Mouse (Mus musculus) testis, adult 2 months (tissue): ENCODE data around the gene Aagab. TPM values are rescaled to one million over a fixed set of nuclear protein-coding genes. Genes with fewer than 3 reads are reported as not detected.

Experiments used
- H3K27ac ChIP-seq: fragments of 200-500 bp; 2 replicates; pipeline ENCODE4 v1.5.1; 2012; ENCODE audit warnings: low read depth, low read length; ENCODE audit not compliant: control insufficient read depth, insufficient read depth
- H3K27me3 ChIP-seq: fragments of 200-500 bp; 2 replicates; pipeline ENCODE4 v1.6.1; 2012; ENCODE audit warnings: mild to moderate bottlenecking, low read length, moderate library complexity; ENCODE audit not compliant: control insufficient read depth, insufficient read depth
- H3K36me3 ChIP-seq: fragments of 200-500 bp; 2 replicates; pipeline ENCODE4 v1.6.1; 2012; ENCODE audit warnings: mild to moderate bottlenecking, low read length; ENCODE audit not compliant: control insufficient read depth, insufficient read depth
- H3K4me1 ChIP-seq: fragments of 200-500 bp; 2 replicates; pipeline ENCODE4 v1.6.1; 2012; ENCODE audit warnings: low read length; ENCODE audit not compliant: control insufficient read depth, insufficient read depth
- H3K4me3 ChIP-seq: fragments of 200-500 bp; 2 replicates; pipeline ENCODE4 v1.5.1; 2012; ENCODE audit warnings: low read depth, mild to moderate bottlenecking, low read length, moderate library complexity, mixed read lengths; ENCODE audit not compliant: control insufficient read depth
- CTCF ChIP-seq: fragments of 200-500 bp; IDR thresholded peaks from 2 replicates; pipeline ENCODE4 v1.5.1; 2012; ENCODE audit warnings: low read depth, mild to moderate bottlenecking, inconsistent platforms, low read length, moderate library complexity; ENCODE audit not compliant: control insufficient read depth, insufficient read depth, insufficient replicate concordance
- POLR2A ChIP-seq: fragments of 200-500 bp; IDR thresholded peaks from 2 replicates; pipeline ENCODE4 v1.6.1; 2012; ENCODE audit warnings: low read depth, mild to moderate bottlenecking, inconsistent platforms, low read length, moderate library complexity; ENCODE audit not compliant: control insufficient read depth
- polyA plus RNA-seq: library from polyadenylated mRNA; depleted of rRNA; stranded (reverse); fragments of >200 nt; gene quantifications from 2 replicates; pipeline ENCODE4 v1.2.3, GENCODE M21; 2012

The Aagab gene
- polyA plus RNA-seq, 1 experiment = 12.2 TPM

- no peaks in the 10 kb centered on the region for H3K27me3 ChIP-seq
- no peak overlapping the region for H3K4me3 ChIP-seq
- H3K36me3 ChIP-seq = no peaks in the 10 kb centered on the region
- no peak for TF ChIP-seq POLR2A
- no peak for TF ChIP-seq CTCF
- H3K27ac ChIP-seq = no peak overlapping the region
- H3K4me1 ChIP-seq = no peaks in the 10 kb centered on the region; the same call in 1 of the 2 replicates
Measured at GRCm38 (mm10) chr9:63664792-63665646, 62.6 kb downstream of the Aagab start.

GRCm38 (mm10) chr9:63666612-63667372 lies 64.3 kb downstream of the Aagab start:
- Histone ChIP-seq H3K4me1 (no peaks in the 10 kb centered on the region; the same call in 1 of the 2 replicates), H3K36me3 (no peaks in the 10 kb centered on the region), H3K27ac (no peak overlapping the region), H3K27me3 (no peaks in the 10 kb centered on the region), H3K4me3 (no peak overlapping the region)
- TF ChIP-seq POLR2A = no peak
- TF ChIP-seq CTCF = no peak

- Histone ChIP-seq H3K36me3 (no peaks in the 10 kb centered on the region), H3K27ac (no peak overlapping the region), H3K4me1 (no peaks in the 10 kb centered on the region; the same call in 1 of the 2 replicates), H3K4me3 (no peak overlapping the region), H3K27me3 (no peaks in the 10 kb centered on the region)
- TF ChIP-seq CTCF (no peak), POLR2A (no peak)
Measured at GRCm38 (mm10) chr9:63667373-63667724, 64.9 kb downstream of the Aagab start.

- Histone ChIP-seq H3K27ac (no peak overlapping the region), H3K4me3 (no peak overlapping the region), H3K4me1 (no peaks in the 10 kb centered on the region; the same call in 1 of the 2 replicates), H3K36me3 (no peaks in the 10 kb centered on the region), H3K27me3 (no peaks in the 10 kb centered on the region)
- no peak for TF ChIP-seq CTCF
- no peak for TF ChIP-seq POLR2A
Measured at GRCm38 (mm10) chr9:63668621-63669020, 66.2 kb downstream of the Aagab start.

GRCm38 (mm10) chr9:63669816-63670215 lies 67.4 kb downstream of the Aagab start:
- Histone ChIP-seq H3K36me3 (no peaks in the 10 kb centered on the region), H3K4me3 (no peak overlapping the region), H3K27me3 (no peaks in the 10 kb centered on the region), H3K27ac (no peak overlapping the region), H3K4me1 (no peaks in the 10 kb centered on the region; the same call in 1 of the 2 replicates)
- no peak for TF ChIP-seq CTCF
- no peak for TF ChIP-seq POLR2A

GRCm38 (mm10) chr9:63672797-63673493 lies 70.5 kb downstream of the Aagab start:
- Histone ChIP-seq H3K27ac (no peak overlapping the region), H3K4me3 (no peak overlapping the region), H3K4me1 (no peaks in the 10 kb centered on the region), H3K36me3 (no peaks in the 10 kb centered on the region), H3K27me3 (no peaks in the 10 kb centered on the region)
- TF ChIP-seq CTCF (no peak), POLR2A (no peak)

GRCm38 (mm10) chr9:63673494-63673805 lies 71.0 kb downstream of the Aagab start:
- Histone ChIP-seq H3K36me3 (no peaks in the 10 kb centered on the region), H3K4me1 (no peaks in the 10 kb centered on the region), H3K27ac (no peak overlapping the region), H3K27me3 (no peaks in the 10 kb centered on the region), H3K4me3 (no peak overlapping the region)
- TF ChIP-seq CTCF = no peak
- no peak for TF ChIP-seq POLR2A
